Mouse (Mus musculus) T-helper 17 cell (primary cell): ENCODE measurements around the gene Aqp5.

ENCODE experiments used
- in situ Hi-C, 2 experiments: fragments of 300-600 bp; cut with MboI, MseI; formaldehyde crosslinking; loops; 1 replicate in 1 of 2; 2 replicates in 1 of 2; pipeline ENCODE4 v1.15.1; 2025; ENCODE audit warnings: high pct_unique_total_duplicates in 2 of 2

Gene Aqp5

GRCm38 (mm10) chr15:99596056-99596687 is 5.6 kb downstream of the Aqp5 start:
- in situ Hi-C loops = loop anchor here (5.0 kb wide), 2 partner anchors 71 to 76 kb away; partner anchors contain the start of gene Asic1 (in 1 of the 2)

- in situ Hi-C loops = loop anchor here (5.0 kb wide), 2 partner anchors 70 to 75 kb away; partner anchors contain the start of gene Asic1 (in 1 of the 2)
Measured at GRCm38 (mm10) chr15:99596841-99597240, 6.3 kb downstream of the Aqp5 start.

GRCm38 (mm10) chr15:99597596-99597995 is 7.0 kb downstream of the Aqp5 start:
- in situ Hi-C loops = loop anchor here (5.0 kb wide), 2 partner anchors 70 to 75 kb away; partner anchors contain the start of gene Asic1 (in 1 of the 2)

- in situ Hi-C loops = loop anchor here (5.0 kb wide), 2 partner anchors 68 to 73 kb away; partner anchors contain the start of gene Asic1 (in 1 of the 2)
Measured at GRCm38 (mm10) chr15:99599245-99600070, 8.9 kb downstream of the Aqp5 start.

- in situ Hi-C loops = no loop called here
Measured at GRCm38 (mm10) chr15:99600986-99601822, 10.6 kb downstream of the Aqp5 start, which contains the start of gene Aqp6. Gene Aqp6 (plus strand): TSS chr15:99601400.

GRCm38 (mm10) chr15:99601823-99602120 is 11.2 kb downstream of the Aqp5 start:
- in situ Hi-C loops = no loop called here

- in situ Hi-C loops = no loop called here
Measured at GRCm38 (mm10) chr15:99602206-99602820, 11.7 kb downstream of the Aqp5 start.

- in situ Hi-C loops = no loop called here
Measured at GRCm38 (mm10) chr15:99603216-99603615, 12.6 kb downstream of the Aqp5 start.

- in situ Hi-C loops = no loop called here
Measured at GRCm38 (mm10) chr15:99605595-99605994, 15.0 kb downstream of the Aqp5 start.

GRCm38 (mm10) chr15:99606515-99606914 is 15.9 kb downstream of the Aqp5 start:
- in situ Hi-C loops = no loop called here

GRCm38 (mm10) chr15:99607388-99608113 is 17.0 kb downstream of the Aqp5 start:
- in situ Hi-C loops = no loop called here

GRCm38 (mm10) chr15:99608382-99609125 is 18.0 kb downstream of the Aqp5 start:
- in situ Hi-C loops = no loop called here

- in situ Hi-C loops = no loop called here
Measured at GRCm38 (mm10) chr15:99611563-99611962, 21.0 kb downstream of the Aqp5 start.

GRCm38 (mm10) chr15:99614273-99614672 is 23.7 kb downstream of the Aqp5 start:
- in situ Hi-C loops = no loop called here

GRCm38 (mm10) chr15:99614753-99615152 is 24.2 kb downstream of the Aqp5 start:
- in situ Hi-C loops = no loop called here

- in situ Hi-C loops = no loop called here
Measured at GRCm38 (mm10) chr15:99615246-99615645, 24.7 kb downstream of the Aqp5 start.

- in situ Hi-C loops = no loop called here
Measured at GRCm38 (mm10) chr15:99618595-99618994, 28.0 kb downstream of the Aqp5 start.

- in situ Hi-C loops = no loop called here
Measured at GRCm38 (mm10) chr15:99619821-99620220, 29.2 kb downstream of the Aqp5 start.

GRCm38 (mm10) chr15:99622063-99622462 is 31.5 kb downstream of the Aqp5 start:
- in situ Hi-C loops = no loop called here

GRCm38 (mm10) chr15:99631618-99632017 is 41.0 kb downstream of the Aqp5 start:
- in situ Hi-C loops = no loop called here
